Mouse (Mus musculus): ENCODE measurements at regions not wholly inside any gene's neighbourhood (a gene's known extent, or its start where the extent isn't known, plus 50 kb on each side); places are given as distances from the start of the nearest gene placed in this dataset.

DNA sequence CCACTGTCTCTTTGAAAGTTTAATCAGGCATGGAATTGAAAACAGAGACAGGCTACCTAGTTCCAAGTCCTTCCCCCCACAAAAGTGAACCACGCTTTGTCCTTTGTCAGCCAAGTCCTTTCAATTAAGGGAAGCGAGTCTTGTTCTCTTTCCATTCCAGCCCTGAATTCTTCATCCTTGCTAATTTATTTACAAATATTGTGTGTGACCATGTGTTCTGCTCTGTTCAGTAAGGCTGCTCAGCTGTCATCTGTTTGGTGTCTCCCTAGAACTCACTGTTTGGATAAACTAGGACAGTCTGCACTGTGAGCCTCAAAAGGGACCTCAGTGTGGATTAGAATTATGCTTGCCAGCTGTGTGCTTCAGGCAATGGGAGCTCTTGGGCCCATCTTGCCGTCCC lies 473.6 kb downstream of the Nedd1 start:
- TF ChIP-seq CTCF (IDR thresholded peaks at IDR 0.05; ENCODE audit: extremely low read depth, insufficient read depth, low read length) (no peak), POLR2A (IDR thresholded peaks at IDR 0.05; ENCODE audit: extremely low read depth, insufficient read depth, low read length) (no peak)

Measured in cortical plate, adult 2 months (tissue).